Mouse (Mus musculus) 416B (cell line): ENCODE measurements at regions not wholly inside any gene's neighbourhood (a gene's known extent, or its start where the extent isn't known, plus 50 kb on each side); places are given as distances from the start of the nearest gene placed in this dataset.

Experiments used
- DNase-seq: peaks from one replicate; pipeline ENCODE4 v3.0.0; 2011; ENCODE audit warnings: low read depth

DNA sequence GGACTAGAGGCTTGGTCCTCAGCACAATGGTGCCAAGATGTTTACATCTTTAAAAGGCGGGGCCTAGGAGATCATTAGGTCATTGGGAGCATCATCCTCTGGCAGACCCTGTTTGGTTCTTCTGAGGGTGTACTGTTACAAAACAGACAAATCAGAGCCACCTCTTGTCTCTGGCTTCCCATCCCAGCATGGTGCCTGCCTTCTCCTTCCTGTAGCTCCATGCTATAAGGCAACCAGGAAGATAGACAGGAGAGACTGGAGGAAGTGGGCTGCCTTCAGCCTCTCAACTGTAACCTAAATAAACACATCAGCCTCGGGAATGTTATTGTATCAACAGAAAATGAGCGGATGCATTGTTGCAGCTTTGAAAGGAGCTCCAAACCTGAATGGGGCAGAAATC, 529.8 kb upstream of the Gm765 start:
- no peak for DNase-seq

DNA sequence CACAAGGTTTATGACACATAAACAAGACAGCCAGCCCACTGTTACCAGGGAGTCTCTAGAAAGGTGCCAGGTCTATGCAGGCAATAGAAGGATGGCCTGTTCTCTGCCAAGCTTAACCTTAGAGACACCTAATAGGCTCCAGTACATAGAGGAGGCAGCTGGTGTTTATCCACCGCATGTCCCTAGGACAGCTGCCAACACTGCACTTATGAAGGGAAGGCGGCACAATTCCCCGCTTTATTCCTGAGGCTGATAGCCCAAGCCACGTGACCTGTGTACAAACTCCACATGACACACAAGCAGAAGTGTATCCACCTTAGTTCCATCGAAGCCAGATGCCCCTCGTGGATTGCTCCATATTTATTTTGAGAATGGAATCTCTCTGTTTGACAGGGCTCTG, 527.2 kb upstream of the Gm765 start:
- DNase-seq, result no peak

DNA sequence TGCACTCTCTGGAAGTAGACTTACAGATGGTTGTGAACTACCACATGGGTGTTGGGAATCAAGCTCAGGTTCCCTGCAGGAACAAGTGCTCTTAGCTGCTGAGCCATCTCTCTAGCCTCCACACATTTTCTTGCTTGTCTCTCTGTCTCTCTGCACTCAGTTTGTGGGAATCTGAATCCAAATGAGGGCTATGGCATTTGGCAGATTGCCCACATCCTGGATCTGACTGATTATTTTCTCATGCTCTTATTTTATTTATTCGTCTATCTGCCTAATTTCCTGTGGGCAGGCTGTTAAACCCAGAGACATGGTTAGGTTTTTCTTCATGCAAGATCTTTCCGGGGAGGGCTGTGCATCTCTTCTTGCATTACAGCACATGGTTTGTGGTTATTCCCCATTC, 521.8 kb upstream of the Gm765 start:
- peak; percentile 31 for DNase-seq

DNA sequence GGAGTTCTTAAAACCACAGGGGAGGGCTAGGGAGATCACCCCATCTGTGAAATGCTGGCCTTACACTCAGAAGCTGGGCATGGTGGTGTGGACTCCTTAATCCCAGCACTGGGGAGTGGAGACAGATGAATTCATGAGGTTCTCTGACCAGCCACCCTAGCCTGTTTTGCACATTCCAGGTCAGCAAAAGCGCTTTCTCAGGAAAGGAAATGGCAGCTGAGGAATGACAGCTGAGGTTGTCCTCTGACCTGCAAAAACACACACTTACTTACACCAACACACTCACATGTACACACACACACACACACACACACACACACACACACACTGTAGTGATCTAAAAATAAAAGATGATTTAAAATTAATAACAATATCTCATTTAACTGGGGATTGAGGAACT, 513.4 kb upstream of the Gm765 start:
- no peak for DNase-seq

DNA sequence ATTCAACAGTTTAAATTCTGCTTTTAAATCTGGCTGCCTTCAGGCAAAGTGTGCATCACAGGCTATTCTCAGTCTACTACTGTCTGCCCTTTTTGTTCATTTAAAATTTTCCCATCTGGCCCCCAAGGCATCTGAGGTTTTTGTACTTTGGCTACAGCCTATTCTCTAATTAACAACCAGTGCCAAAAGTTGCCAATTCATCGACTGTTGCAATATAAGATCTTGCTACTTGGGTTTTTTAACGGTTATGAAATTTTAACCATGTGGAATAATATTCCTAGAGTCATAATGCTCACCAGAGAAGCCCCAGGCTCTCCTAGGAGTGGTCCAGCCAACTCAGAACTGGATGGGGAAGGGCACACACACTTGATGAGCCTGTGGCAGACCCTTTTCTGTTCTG, 508.4 kb upstream of the Gm765 start:
- DNase-seq, result no peak

DNA sequence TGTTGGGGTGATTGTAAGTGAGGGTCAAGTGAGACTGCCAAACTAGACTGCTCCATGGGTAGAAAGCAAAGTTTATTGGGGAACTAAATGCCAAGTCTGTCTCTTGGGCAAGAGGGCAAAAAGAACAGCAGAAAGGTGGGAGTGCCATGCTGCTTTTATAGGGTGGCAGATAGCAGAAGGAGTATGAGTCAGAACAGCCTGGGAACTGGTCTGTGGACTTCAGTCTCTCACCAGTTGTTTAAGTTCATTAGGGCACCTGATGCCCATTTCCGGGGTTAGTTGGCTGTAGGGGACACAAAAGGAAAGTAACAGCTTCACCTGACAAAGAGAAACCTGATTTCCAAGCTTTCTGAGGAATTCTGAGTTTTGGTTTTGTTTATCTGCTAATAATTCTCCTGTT, 506.3 kb upstream of the Gm765 start:
- no peak for DNase-seq

DNA sequence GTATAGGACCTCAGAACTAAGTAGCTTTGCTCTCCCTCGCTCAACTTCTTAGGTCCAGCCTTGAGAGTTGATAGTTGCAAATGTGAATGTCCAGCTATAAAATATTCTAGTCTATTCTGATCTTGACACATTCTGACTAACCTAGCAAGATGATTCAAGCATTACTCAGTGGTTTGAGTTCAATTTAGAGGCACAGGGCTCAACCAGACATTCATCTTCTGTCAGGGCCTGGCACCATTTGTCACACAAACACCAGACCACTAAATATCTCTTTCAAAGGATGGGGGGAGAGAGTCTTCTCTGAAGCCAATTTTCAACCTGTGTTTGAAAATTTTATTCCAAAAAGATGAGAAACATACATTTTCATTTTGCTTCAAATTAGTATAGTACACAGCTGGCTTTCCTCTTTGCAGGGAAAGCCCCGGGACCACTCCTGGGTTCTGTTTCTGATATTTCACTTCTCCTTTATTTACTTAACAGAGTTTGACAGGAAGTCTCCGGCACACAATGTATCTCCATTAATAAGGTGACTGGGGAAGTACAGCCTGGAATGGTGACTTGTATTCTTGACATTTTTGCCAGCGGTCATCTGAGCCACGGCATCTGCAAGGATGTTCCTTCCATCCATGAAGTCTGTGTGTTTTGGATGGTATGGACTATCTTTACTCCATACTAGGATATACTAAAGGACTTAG, 503.6 kb upstream of the Gm765 start:
- DNase-seq, result no peak

DNA sequence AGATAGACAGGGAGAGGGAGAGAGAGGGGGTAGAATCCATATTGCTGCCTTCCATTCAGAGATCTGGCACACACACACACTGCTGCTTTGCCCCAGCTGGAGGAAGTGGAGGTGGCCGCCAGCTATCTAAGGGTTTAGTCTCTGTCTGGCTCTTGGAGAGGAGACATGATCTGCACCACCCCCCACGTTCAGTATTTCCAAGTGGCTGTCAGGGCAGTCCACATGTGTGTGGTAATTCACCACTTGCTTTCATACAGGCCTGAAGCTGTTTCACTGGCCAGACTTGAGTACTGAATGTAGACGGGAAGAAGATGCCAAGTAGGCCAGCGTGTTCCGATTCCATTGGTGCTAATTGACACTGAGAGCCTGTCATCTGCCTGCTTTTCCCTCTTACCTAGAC, 501.0 kb upstream of the Gm765 start:
- peak; percentile 4 for DNase-seq

DNA sequence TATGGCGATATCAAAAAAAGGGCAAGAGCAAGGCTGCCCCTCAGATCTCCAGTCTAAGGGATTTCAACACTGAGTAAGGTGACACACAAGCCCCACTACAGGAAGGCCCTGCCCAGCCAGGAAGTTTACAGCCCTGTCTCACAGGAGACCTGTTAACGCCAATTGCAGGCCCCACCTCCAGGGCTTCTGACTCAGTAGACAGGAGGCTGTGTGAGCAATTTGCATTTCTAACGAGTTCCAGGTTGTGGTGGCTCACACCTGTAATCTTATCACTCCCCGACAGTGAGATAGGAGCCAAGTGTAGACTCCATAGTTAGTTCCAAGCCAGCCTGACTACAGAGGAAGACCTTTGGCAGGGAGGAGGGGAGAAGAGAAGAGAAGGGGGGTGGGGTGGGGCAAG, 500.4 kb upstream of the Gm765 start:
- peak; percentile 42 for DNase-seq

DNA sequence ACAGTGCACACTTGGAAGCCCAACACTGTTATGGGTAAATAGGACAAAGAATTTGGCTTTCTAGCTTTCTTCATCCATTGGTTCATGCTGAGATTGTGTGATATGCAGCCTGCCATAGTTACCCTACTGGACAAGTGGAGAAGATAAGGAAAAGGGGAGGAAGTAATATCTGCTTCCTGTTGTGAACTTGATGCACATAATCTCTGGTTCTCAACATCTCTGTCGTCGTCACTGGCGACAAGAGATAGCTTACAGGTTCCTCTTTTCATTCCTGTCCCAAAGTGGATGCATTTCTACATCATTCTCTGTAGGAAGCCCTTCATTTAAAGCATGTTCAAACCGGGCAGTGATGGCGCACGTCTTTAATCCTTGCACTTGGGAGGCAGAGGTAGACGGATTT, 491.4 kb upstream of the Gm765 start:
- peak; percentile 26 for DNase-seq

DNA sequence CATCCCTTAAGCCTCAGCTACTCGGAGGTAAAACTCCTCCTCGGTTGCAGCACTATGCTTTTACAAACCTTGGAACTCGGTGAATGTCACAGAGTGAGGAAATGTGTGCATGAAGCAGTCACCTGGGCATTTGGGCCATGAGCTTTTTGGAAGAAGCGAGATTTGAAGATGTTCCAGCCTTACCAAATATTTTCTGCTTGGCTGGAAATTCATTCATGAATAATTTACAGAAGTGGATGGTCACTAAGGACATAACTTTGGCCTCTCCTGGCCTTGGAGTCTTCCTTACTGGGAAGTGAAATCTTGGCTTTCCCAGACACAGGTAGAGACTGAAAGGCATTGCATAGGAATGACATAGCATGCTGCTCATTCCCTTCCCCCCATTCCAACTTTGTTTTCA, 487.6 kb upstream of the Gm765 start:
- DNase-seq, result no peak

DNA sequence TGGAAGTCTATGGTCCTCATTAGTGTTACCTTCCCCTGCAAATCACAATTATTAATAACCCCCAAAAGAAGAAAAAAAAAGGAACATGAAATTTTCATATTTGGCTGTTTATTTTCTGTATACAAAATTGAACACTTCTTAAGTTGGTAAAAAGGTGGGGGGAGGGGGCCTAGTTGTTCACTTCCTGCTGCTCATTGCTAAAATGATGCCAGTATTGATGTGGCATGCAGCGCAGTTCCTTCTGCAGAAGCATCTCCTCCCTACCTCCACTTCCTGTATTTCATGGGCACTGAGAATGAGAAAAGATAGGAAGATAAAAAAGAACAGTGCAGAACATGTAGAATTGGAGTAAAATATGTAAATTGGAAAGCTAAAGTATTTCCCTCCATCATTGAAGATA, 465.5 kb upstream of the Gm765 start:
- DNase-seq, result no peak

DNA sequence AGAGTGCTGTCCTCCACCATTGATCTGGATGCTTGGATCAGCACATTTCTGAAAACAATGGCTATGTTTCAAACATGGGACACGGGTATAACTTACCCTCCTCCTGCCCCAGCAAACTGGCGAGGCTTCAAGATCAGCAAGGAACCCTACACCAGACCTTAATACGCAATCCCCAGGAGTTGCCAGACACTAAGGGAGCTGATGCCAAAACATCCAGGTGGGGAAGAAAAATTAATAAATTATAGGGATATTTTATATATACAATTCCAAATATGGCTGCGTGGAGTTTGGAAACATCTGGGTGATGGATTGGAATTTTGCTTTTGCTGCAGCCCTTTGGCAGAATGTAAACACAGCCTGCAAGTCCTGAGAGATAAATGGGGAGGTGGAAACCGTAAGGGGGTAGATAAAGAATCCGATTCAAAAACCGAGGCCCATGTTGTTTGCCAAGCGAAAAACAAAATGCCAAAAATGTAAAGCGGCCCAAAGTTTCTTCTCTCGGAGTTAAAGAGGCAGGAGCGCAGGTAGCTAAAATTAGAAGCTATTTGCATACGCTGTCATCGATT, 460.9 kb upstream of the Gm765 start:
- DNase-seq, result no peak

DNA sequence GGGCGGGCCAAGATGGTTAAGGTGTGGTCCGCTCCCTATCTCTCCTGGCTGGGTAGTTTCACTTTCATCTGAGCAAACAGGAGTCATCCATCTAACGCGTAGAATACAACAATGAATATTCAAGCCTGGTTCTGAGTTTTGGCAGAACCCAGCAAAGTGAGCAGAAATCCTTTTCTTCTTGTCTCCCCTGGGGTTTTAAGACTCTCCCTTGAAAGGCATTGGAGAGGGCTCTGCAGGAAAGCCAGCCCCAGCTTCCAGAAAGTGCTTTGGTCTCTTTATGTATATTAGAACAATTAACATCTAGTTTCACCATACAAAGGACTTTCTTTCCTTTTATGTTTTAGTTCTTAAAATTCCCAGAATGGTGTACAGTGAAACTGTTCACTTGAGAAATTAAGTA, 458.5 kb upstream of the Gm765 start:
- DNase-seq, result no peak

DNA sequence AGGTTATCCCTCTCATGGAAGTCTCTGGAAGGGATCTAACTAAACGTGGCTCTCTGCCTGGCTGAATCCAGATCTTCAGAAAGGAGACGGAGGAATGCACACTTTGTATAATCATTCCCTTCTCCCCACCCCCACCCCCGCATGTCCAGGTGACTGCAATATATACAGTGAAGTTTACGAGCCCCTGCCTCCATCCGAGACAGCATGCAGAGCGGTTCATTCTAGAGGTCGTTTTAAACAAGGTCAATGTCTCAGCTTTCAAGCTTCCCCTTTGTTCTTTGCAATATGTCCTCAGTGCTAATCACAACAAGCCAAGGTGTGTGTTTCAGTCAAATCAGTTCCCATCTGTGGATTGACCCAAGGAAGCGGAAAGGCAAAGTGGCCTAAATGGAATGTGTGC, 457.5 kb upstream of the Gm765 start:
- no peak for DNase-seq

DNA sequence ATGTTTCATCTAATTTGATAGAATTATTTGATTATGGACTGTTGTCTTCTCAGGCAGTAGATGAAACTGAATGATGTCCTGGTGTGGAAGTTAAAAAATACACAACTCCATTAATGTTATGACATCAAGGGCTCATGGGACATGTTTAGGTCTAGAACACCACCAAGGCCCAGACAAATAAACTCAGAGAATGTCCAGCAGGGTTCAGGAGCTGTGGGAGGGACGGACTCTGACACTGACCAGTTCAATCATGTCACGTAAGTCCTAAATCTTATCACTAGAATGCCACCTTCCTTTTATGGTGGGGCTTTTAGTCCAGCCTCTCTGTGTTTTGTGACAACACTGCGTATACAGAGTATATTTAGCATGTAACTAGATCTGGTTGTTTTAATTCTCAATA, 455.2 kb upstream of the Gm765 start:
- DNase-seq, result no peak

DNA sequence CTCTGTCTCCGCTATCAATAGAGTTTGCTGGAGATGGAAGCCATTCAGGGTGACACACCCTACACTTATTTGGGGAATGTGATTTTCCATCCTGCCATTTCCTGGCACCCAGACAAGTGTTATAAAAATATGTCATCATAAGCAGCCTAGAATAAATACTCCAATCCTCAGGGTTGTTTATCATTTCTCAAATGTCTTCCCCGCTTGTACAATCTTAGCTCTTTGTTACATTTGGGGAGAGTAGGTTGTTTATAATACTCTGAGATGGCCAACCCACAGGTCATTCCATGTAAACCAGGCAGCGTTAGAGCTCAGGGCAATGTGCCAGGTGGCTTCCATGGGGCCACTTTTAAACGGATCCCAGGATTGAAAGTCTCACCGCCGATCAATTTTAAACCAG, 454.8 kb upstream of the Gm765 start:
- no peak for DNase-seq

DNA sequence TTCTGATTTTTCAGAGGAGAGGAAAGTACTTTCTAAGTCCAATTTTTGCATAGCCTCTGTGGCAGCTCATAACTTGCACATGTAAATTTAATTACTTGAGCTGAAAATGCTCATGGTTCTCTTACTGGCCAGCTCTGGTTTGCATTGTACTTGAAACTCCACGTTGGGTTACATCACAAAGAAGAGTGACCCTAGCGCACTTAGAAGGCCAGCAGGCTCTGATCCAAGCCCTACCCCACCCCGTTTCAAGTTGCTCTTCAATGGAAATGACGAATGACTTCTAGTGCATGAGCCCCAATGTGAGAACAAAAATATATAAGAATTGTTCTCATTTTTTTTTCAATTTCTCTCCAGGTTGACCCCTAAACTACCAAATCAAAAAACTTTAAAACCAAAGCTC, 454.1 kb upstream of the Gm765 start:
- no peak for DNase-seq

DNA sequence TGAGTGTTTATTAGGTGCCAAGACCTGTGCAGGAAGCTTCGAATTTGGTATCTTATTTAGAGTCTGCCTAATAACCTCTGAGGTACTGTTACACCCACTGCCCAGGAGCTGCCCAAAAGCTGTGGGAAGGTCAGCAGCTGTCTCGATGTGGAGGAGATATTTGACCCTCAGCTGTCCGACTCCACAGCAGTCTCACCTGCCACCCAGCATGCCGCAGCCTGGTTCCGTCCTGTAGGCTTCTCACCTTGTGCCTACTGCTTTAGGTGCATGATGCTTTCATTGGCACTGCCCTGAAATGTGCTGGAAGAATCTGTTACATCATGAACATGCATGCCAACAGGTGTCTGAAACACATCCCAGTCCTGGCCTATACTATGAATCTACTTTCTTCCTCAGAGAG, 444.9 kb upstream of the Gm765 start:
- no peak for DNase-seq

DNA sequence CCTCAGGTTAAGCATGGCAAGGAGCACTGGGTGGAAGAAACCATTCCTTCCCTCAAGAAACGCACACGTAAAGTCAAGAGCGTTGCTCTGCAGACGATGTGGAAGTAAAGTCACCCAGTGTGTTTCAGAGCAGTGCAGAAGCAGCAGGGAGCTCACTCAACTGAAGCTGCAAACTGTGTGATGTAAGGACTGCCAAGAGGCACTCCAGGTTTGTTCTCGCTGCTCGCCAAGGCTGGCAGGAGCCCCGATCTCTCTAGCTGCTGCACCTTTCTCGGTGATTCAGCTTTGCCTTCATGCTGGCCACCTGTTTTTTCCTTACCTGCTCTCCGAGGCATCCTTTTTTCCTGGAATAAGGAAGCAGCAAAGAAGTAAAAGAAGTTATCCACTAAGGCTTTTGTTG, 439.5 kb upstream of the Gm765 start:
- DNase-seq, result no peak

DNA sequence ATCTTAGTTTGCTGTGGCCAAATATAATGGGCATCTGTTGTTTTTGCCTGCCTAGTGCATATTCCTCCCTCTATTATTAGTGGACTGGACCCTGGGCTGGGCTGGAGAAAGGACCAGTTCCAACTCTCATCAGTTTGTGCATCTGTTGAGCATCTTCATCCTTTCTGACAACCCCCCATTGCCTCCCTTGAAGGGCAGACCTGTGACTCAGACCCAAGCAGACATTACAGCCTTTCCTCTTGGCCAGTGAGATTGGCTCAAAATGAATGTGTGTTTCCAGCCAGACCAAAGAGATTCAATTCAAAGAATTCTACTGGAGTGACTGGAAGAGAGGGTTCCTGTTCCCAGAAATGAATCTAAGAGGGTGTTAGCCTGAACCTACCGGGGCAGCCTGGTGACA, 433.2 kb upstream of the Gm765 start:
- DNase-seq, result no peak

DNA sequence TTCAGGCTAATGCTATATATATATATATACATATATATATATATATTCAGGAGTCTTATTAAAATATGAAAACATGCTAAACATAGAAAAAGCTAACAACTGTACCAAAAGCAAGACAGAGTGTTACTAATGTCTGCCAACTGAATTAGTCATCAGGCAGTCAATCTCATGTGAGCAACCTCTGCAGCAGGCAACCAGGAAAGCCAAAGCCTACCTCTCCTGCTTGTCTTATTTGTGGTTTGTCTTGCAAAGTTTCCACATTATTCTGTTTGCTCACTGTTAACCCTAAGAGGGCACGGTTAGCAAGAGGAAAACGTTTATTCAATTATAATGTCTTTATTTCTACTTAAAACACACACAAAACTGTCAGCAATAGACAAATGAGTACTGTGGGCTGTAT, 427.4 kb upstream of the Gm765 start:
- peak; percentile 15 for DNase-seq

DNA sequence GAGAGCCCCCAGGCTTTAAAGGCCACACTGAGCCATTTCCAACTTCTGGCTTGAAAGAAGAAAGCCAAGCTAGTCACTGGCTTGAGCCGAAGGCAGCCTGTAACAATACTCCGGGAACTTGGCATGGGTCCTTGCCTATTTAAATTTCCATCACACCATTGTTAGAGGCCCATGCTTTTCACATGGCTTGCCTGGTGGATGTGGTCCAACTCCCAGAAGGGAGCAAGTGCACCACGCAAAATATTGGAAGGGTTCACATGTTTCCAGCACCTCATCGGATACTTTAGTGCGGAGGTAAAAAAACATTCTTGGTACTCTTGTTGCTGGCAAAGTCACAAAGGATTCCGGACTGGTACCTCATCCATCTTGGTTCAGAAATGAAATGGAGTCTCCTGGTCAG, 426.8 kb upstream of the Gm765 start:
- DNase-seq, result no peak

DNA sequence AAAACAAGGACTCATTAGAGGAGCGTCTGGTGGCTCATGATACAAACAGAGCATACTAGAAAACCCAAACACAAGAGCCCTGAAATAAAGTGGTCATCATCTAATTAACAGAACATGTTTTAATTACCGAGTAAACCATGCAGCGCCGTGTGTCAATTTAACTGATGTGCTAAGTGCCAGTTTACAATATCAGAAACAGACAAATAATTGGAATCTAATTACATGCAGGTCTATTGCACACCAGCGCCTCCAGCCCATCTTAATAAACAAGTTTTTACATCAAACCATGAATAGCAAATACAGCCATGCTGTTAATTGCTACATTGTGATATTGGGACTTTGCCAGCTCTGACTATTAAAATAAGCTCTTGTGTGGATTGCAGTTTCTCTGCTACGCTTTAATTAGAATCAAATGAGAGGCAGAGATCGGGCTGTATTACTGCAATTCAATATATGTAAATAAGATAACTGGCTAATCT, 425.3 kb upstream of the Gm765 start:
- no peak for DNase-seq
